Mouse (Mus musculus): ENCODE results near the gene Crhbp.

Crhbp gene

DNA sequence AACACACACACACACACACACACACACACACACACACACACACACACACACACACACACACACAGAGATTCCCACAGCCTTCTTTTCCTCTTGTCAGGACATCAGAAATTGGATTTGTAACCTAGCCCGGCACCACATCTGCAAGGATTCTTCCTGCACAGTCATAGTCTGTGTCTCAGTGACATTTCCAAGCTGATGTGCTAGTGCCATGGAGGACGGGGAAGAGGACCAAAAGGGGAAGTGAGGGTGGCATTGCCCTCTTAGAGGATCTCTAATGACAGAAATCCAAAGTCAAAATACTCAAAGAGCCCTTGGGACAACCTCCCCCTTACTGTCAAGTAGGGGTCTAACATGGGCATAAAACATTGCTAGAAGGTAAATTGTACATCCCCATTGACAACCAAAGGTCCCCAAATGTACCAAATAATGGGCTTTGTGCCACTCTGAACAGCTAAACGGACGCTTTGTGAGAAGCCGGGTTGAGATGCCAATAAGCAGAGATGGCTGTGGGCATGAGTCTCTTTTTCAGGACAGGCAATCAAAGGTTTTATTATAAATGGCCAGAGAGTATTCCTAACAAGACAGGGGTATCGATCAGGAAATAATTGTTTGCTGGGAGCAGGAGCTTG lies 26.0 kb downstream of the Crhbp start:
- DNase-seq (ENCODE audit: low spot score), result no peak

DNA sequence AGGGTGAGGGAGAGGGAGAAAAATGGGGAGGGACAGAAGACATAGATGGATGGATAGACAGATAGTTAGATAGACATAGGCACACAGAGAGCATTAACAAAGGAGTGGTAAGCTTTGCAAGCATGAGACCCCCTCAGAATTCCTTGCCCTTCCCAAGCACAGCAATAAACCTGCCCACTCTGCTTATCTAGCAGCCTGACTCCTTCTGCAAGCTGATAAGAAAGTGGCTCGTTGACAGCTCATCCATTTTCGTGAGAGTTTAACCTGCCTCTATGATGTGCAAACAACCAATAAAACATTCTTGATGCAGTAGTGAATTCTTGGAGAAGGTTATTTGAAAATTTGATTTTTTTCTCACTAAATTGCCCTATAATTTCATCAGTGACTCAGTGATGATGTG lies 32.5 kb downstream of the Crhbp start:
- DNase-seq (ENCODE audit: low spot score), result no peak

DNA sequence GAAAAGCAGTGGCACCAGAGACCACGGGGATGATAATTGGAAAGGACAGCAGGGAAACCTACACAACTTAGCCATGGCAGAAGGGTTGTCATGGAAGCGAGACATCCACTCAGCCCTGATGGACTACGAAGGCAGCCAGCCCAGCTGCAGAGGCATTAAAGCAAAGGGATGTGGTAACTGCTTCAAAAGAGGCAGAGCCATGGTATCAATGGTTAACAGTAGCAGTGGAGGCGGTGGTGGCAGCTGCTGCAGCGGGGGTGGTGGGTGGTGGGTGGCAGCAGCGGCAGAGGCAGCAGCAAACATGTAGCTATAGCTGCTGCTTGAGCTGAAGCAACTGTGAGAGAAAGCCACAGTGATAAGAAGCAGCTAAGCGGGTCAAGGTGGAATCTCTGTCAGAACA lies 51.5 kb downstream of the Crhbp start:
- DNase-seq (ENCODE audit: low spot score), result no peak

DNA sequence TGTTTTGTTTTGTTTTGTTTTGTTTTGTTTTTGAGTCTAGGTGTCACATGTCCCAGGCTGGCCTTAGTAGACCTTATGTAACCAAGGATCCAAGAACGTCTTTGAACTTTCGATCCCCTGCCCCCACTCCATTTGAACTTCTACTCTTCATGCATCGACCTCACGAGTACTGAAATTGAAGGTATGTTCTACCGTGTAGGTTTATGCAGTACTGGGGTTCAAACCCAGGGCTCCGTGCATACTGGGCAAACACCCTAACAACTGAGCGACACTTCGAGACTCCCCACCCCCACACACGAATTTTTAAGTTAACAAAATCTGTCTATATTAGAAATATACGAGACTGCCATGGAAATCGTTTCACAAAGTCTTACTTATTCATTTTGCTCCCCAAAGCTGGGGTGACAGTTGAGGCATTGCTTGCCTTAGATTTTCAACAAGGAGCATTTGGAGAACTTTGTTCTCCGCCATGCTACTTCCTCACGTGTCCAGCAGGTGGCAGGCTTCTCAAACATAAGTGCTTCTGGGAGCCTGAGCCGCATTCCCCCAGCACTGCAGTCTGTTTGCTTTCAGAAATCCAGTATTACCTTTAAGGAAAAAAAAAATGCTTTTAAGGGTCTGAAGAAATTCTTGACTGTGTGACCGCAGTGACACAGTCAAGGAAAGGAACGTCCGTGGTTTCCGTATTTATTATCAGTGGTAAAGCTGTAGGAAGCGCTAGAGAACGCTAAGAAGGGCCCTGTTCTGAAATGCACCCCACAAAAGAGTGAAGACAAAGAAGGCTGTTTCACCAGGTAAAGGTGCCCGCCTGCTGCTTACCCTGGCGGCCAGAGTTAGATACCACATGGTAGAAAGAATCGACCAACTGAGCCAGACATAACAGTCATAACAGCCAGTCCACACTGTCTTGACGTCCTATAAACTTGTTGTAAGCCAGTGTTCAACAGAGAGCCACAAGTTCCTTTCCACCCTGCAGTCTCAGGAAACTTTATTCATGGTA lies 54.6 kb downstream of the Crhbp start:
- DNase-seq (ENCODE audit: low spot score), result peak; percentile 76

DNA sequence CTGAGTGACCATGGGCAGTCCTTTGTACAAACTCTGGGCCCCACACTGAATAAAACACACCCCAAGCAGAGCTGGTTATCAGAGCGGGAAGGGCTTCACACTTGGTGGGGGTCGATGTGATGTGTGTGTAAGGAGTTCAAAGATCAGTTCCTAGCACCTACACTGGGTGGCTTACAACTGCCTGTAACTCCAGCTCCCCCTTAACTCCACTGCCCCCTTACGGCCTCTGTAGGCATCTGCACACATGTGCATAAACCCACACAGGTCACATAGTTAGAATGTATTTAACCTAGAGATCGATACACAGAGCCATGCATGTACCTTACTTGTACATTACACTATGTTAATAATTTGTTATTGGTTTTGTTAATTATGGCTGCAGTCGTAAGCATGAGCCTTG lies 56.5 kb downstream of the Crhbp start:
- no peak for DNase-seq (ENCODE audit: low spot score)

DNA sequence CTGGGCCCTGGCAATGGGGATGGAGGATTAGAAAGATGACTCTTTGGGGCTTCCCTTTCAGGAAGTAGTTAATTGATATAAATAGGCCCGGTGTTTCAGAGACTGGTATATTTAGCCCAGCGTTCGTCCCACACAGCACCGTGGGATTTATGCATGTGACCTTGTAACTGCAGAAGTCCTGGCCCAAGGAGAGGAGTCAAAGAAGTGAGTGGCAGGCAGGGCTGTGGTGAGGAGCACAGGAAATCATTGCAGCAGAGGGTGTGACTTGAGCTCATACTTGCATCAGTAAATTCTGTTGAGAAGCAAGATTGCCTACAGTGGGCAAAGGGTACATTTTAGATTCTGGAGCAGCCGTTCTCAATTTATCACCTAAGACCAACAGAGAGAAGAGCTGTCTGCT lies 62.3 kb downstream of the Crhbp start:
- DNase-seq (ENCODE audit: low spot score), result no peak

Measured in lung, postnatal 25 days (tissue).